Mouse (Mus musculus) kidney, postnatal 25 days (tissue): ENCODE measurements around the gene Glrb.

ENCODE experiments used
- DNase-seq, 2 experiments: peaks; one replicate each; pipeline ENCODE4 v3.0.0; 2021; ENCODE audit warnings: mixed read lengths in 2 of 2

Gene Glrb

DNA sequence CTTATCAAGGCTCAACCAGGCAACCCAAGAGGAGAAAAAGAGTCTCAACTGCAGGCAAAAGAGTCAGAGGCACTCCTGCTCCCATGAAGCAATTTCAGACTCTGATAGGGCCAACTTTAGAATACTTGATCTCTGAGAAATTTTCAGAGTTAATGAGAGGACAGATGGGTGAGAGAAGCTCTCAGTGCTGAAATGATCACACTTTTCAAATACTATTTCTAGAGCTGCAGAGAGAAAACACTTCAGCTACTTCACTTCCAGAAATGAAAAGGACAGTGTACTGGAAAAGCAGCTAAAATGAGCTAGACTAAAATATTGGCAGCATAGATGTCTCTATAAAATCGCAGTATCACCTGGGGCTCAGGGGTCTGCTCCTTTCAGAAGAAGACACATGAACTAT, 94.8 kb downstream of the Glrb start:
- DNase-seq: no peak

DNA sequence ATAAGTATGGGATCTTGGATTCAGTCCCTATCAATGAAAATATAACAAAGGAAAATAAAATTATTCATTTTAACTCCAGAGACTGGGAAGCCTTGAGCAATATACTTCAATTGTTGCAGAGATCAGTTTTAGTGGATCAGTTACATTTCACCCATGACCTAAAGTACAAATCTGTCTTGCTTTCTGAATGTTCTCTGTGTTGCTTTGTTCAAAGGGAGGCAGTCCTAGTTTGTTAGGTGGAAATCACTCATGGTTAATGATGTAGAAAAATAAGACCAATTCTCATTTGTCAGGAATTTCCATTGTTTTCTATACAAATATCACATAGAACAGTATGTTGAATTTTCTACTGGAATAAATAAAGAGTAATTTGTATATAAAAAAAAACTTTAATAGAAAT, 99.7 kb downstream of the Glrb start:
- DNase-seq: no peak

DNA sequence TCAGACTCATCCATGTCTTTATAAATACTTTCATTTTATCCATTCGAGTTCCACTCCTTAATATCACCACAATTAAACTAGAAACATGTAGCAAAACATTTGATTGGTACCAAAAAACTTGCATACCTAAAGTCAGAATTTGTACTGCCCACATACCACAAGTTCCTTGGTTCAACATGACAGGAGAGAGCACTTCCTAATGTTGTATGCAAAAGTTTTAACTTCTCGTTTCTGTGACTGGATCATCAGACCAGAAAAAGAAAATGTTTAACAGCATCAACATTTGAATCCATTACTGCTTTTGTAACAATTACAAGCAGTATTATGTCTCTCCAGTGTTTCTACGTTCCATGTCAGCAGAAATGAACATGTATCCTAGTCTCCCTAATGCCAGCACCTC, 101.2 kb downstream of the Glrb start:
- DNase-seq: no peak

DNA sequence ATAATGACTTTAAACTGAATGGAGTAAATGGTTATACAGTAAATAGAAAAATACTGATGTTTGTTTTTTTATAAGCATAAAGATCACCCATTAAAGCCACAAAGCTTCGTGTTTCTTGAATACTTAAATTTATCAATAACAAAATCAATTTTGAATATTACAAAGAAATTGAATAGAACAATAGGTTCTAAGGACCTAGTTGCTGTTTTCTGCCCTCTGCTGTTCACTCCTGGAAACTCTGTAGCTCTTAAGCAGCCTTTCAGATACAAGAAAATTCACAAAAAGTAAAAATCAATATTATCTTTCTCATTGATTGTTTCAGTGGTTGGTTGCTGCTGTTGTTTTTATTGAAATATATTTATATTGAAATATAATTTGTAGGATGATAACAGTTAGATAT, 108.1 kb downstream of the Glrb start:
- DNase-seq: peak in 1 of 2 experiments; percentile 7

DNA sequence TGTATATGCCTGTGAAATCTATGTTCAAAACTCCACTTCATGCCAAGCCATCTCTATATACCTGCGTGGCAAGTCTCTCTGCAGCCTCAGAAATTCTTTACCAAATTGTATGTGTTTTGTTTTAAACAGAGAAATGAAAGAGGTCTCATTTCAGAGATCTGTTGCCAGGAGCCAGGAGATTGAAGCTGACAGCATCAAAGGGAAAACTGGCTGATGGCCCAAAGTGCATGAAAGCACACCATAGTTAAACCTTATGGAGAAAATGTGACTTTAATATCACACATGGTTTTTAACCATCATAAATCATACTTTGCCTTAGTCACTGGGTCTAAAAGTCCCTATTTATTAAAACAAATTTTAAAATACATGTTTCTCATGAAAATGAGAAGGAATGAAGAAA, 109.6 kb downstream of the Glrb start:
- no peak for DNase-seq

DNA sequence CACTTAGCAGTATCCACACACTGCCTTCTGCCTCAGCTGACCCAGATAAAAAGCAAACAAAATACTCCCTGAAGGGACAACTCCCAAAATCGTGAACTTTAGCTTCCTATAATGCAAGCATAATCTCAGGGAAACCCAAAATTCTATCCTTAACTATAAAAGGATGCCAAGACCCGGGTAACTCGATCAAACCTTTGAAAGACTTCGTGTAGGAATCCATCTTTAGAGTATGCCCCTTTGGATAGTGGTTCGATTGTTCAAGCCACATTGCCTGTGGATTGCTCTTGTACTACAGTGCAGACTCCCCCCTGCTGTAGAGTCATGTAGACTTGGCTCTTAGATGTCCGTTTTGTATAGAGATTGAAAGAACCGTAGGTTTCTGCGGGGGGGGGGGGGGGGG, 110.2 kb downstream of the Glrb start:
- DNase-seq: no peak

DNA sequence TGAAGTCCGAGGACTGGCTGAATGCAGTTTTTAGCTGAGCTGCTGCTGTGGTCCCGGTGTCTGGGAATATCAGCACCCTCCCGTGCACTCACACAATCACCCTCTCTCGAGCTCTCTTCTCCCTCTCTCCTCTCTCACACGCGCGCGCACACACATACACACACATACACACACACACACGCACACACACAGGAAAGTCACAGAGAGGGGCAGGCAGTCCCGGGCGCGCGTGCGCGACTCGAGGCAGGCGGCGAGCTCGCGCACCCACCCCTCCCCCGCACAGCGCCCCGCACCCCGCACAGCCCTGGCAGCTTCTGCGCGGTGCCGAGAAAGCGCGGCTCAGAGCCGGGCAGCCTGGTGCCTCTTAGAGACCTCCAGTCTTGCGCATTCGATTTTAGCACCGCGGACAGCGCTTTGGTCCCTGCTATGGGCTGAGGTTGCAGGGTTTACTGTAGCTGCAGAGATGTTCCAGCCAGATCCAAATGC, 110.8 kb downstream of the Glrb start, which contains the start of gene Gria2:
Gene Gria2 (minus strand): TSS at position 240 of the 486 bp plus-strand sequence.
- DNase-seq: peak; percentile 69 to 70

DNA sequence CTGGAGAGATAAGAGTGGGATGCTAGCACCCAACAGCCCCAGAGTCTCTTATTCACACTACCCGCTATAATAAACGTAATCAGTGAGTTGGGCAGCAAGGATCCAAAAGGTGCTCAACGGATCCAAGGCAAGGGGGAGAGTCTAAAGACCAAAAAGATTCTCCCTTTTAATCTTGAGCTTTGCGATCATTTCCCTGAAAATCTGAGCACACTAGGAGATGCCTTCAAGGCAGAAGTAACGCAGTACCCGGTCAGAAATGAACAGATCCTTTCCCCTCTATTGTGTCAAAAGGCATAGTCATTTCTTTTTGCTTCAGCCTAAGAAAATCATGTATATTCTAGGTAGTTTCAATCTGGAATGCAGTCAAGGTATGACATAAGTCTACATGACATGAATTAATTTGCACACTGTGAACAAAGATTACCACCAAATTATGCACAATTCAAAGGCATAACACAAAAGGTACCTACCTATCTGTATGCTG, 111.6 kb downstream of the Glrb start:
- DNase-seq: no peak

DNA sequence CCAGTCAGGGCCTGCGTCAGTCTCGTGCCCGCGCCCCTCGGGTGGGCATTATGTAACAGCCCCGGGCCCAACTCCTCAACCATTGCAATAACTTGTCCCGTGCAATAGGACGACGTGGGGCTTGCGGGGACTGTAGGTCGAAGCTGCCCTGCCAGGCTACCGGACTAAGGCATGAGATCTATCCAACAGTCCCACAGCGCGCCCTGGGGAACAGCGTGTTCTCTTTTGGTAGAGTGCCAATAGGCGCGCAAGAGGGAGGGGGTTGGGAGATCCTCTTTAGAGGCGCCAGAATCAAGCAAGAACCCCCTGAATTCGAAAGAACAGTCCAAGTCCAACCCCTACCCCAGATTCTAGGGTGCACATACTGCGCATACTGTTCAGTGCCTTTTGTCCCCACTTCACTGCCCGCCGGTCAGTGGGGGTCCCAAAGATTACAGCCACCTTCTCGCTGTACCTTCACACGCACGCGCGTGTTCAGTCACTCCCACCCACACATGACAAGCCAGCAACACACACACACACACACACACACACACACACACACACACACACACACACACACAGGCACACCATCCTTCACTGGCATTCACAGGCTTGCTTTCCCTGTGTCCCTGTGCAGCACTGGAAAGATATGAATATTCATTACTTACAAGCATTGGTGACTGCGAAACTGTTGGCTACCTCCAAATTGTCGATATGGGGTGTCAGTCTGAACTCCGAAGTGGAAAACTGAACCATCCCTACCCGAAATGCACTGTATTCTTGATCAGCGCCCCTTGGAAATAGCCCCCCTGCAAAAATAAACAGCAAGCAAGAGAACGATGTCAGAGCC, 112.2 kb downstream of the Glrb start:
- DNase-seq: peak; percentile 4 to 36

DNA sequence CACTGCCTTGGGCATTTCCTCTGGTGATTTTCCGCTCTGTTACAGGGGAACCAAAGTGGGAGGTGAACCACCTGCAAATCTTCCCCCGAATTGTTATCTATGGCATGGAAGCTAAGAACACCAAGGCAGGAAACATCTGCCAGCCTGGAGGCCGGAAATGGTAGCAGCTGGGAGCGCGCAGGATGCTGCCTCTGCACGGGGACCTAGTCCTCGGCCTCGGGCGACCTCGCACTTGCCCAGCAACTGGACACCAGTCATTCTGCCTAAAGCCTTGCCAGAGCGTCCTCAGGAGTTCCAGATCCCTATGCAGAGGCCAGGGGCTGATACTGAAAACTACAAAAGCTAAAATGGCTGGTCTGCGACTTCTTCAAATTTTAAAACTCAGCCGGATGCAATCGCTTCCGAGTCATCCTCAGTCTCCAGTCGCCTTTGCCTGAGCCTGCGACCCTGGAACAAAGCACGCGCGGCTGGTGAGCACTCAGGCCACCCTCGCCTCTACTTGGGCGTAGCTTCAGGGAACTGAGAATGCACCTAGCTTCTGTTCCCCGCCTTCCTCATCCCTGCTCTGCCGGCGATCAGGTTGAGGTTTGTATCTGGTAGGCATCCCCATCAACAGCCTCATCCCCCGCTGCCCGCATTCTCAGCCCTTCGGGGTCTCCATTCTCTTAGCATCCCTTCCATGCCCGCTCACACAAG, 113.0 kb downstream of the Glrb start:
- peak; percentile 6 to 49 for DNase-seq

DNA sequence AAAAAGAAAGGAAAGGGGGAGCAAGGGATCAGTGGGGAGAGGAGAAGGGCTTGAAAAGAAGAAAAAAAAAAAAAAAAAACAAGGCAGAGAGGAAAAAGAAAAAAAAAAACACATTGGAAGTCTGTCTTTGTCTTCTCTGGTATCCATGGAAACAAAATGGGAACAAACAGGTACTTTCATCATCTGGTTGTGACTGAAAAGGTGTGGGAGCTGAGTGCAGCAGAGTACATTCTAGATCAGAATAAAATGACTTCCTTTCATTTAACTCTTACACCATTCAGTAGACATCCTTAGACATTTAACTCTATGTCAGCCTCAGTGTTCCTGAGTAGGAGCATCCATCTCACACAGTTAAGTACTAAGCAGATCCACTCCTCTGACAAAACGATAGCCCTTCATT, 115.5 kb downstream of the Glrb start:
- no peak for DNase-seq

DNA sequence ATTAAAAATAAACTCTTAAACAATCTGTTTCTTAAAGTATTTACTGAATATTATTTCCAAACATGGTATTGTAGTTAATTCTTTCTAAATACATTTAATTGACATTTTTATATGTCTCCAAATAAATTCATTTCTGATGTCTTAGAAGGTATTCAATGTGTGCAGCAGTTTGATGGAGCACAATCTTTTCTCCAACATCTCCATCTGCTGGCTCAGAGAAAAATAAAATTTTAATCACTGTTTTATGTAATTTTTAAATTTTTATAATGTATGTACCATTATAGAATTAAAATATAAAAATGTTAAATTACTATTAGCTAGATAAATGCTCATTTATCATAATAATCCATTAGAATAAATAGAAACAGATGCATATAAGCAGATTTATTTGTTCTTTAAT, 116.7 kb downstream of the Glrb start:
- no peak for DNase-seq

DNA sequence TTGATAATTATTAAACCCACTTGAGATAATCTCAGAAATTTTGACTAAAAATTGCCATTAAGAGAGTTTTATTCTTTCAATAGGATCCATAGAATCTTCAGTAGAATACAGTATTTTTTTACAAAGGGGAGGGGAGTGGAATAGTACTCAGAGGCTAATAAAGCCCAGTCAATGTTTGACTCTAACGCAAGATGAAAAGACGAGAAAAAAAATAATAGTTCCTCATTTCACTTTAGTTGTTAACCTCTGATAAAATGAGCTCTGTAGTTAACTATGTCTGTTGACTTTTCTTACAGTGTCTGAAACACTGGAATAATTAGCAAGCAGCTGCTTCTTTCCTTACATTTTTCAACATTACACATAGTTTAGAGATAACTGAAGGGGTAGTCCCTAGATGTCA, 118.2 kb downstream of the Glrb start:
- no peak for DNase-seq
